Mouse (Mus musculus): Measurements from ENCODE around the gene Phf3.

The Phf3 gene

DNA sequence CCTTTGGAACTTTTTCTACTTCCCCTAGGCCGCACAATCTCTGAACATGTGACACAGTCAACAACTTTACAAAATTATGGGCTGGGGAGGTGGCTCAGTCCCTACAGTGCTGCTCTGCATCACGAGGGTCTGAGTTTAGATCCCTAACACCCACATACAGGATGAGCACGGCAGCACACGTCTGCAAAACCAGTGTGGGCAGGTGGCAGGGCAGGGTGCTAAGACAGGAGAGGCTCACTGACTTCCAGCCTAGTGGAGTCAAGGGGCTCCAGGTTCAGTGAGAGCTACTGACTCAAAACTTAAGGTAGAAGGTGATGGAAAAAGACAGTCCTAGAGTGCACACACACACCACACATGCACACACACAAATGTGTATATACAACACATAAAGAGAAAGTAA is 40.9 kb downstream of the Phf3 start:
- no peak for DNase-seq (ENCODE audit: low spot score in 2 of 2)

DNA sequence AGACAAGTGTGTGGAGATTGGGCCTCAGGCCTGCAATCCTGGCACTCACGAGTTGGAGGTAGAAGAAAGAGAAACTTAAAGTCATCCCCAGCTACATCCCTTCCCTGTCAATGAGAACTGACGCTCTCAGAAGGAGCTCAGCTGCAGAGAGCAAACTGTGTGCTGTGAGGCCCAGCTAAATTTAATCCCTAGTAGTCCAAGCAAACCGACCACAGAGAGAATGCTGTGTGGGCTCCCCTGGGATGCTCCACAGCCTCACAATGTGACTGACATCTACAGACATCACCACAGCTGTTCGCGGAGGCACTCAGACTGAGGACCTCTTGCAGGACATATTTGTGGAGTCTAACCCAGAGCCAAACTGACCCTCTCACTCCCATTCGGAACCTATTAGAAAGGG is 54.3 kb downstream of the Phf3 start:
- no peak for DNase-seq (ENCODE audit: low spot score in 2 of 2)

DNA sequence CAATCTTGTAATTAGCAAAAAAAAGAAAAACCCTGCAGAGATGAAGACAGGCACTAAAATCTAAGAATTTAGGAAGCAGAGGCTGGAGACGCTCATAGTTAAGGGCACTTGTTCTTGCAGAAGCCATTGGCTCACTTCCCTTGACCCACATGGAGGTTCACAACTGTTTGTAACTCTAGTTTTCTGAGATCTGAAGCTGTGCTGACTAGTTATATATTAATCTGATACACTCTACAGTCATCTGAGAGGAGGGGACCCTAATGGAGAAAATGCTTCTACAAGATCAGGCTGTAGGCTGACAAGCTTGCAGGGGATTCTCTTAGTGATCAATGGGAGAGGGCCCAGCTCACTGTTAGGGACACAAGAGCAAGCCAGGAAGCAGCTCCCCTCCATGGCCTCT is 58.1 kb downstream of the Phf3 start:
- no peak for DNase-seq (ENCODE audit: low spot score in 2 of 2)

DNA sequence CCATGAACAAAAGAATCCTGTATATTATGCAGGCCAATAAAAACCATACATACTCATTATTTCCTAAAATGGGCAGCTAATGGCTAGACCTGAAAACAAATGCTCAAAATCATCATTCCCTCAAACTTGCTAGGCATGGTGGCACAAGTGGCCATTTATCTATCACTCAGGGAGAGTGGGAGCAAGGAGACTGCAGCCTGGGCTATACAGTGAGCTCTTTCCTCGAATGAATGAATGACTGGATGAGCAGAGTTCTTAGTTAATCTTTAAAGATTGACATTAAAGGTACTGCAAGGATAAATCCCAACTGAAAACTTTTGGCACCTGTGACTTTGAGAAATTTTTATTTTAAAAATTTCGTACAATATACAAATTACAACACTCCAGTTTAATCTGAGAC is 58.7 kb downstream of the Phf3 start:
- no peak for DNase-seq (ENCODE audit: low spot score in 2 of 2)

DNA sequence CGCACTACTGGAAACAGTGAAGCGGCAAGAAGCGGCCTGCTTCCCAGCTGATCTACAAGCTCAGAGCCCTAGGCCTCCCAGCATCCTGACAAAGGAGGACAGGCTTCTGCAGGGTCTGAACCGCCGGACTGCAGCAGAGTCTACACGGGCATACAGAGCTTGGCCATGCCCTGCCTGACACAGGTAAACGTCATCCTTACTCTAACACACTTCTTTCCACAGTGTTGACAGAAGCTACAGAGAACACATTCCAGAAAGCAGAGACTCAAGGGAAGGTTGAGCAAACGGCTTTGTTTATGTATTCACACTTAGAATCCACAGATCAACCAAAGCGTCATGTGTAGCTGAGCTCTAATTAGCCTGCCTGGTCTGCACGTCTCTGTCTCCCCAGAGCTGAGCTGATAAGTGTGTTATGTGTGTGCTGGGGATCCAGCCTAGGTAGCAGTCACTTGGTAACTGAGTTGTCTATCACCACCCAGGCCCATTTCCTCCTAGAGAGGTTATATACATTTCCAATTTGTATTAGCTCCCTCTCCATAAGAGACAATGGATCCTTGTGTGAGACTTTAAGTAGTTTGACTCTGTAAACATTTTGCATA is 65.5 kb downstream of the Phf3 start:
- no peak for DNase-seq (ENCODE audit: low spot score in 2 of 2)

DNA sequence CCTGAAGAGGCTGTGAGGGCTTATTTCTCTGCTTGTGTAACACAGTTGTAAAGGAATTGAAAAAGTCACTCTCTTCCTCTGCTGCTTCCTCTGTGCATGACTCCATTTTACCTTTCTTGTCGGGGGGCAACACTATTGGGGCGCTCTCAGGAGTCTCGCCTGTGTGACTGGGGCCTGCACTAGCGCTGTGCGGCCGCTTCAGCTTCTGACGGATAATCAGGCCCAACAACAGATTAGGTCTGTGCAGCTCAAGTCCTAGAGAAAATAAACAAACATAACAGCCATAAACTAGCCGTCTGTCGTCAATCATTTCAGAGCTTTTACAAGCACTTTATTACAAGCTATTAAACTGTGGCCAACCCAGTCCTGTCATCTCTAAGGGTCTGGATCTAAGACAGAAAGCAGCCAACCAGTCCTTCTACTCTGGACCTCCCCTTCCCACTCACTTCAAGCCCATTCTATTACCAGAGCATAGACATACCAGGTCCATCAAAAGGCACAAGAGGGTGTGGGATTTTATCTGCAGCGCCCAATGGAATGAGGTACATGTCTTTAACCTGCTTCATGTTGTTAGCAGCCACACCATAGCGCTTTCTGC is 67.9 kb downstream of the Phf3 start:
- DNase-seq (ENCODE audit: low spot score in 2 of 2): no peak

DNA sequence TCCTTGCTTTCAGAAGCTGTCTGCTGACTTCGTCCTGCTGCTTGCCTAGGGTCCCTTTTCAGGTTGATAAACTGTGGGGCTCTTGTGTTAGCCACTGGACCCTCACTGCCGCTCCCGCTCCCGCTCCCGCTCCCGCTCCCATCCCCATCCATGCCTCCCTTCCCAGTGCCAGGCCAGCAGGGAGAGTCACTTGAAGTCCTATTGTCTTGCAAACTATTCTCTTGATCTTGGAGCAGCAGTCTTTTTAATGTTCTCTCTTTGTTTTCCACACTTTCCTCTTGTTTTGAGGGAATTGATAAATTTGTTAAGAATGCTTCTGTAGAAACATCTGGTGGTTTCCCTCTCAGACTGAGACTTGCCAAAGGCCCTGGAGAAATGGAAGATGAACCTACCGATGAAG is 68.8 kb downstream of the Phf3 start:
- no peak for DNase-seq (ENCODE audit: low spot score in 2 of 2)

DNA sequence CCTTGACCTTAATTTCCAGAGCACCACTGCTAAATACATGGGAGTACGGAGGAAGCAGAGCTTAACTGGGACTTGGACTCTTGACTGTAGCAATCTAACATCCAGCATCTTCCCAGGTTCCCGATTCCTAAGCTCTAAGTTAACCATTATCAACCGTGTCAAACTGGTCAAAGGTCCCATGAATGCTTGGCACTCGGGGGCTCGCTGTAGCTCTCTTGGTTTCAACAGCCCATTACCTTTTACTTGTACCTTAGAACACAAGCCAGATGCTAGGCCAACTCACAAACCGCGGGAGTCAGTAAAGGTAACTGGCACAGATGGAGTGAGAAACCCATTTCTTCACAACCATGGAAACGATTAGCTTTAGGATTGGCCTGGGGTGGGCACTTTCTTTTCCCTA is 71.8 kb downstream of the Phf3 start:
- DNase-seq (ENCODE audit: low spot score in 2 of 2): no peak

DNA sequence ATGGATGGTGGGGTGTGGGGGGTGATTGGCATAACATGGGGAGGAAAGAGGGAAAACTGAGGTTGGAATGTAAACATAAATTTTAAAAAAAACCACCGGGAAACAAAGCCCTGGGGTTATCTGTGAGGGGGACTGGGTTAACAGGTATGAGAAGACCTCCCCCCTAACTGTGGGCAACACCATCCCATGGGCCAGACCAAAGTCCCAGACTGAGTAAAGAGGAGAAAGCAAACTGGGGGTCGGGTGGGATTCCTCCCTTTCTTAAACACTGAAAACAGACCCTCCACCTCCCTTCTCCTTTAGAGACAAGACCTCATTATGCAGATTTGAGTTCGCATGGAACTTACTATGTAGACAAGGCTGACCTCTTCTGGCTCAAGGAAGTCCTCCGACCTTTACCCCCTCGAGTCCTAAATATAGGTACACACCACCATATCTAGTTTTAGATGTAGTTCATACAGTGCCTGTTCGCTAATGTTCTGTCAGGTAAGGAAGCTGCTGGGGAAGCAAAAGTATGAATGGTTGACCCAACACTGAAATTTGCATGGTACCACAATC is 74.4 kb downstream of the Phf3 start:
- no peak for DNase-seq (ENCODE audit: low spot score in 2 of 2)

DNA sequence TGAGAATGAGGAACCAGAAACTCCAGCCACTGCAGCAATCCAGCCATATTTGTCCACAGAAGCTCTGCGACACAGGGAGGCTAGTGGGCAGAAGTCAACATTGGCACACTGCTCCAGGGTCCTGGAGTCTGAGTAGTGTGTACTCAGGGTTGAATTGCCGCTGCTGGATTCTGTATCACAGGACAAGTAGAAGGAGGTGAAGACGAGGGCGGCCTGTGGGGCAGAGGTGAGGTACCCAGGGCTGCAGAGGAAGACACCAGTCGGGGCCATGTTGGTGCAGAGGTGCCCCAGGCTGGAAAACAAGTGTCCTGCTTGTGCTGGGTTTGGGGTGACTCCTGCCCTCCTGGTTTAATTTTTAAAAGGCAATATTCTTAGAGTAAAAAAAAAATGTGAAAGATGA is 79.1 kb downstream of the Phf3 start:
- no peak for DNase-seq (ENCODE audit: low spot score in 2 of 2)

DNA sequence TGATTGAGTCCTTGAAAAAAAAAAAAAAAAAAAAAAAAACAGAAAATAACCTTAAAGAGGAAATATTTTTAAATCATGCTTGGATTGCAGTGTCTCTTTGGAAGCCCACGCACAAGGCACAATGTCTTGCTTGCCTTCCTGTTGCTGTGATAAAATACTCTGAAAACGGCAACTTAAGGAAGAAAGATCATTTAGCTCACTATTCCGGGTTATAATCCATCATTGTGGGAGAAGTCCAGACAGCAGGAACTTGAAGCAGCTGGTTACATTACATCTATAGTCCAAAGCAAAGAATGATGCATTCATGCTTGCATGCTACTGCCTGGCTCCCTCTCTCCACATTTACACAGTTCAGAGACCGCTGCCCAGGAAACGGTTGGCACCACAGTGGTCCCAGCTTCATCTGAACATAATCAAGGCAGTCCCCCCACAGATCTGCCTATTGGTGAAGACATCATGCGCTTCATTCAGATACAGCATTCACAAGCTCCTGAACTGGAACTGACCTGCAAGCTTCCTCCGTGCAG is 80.3 kb downstream of the Phf3 start:
- DNase-seq (ENCODE audit: low spot score in 2 of 2): no peak

DNA sequence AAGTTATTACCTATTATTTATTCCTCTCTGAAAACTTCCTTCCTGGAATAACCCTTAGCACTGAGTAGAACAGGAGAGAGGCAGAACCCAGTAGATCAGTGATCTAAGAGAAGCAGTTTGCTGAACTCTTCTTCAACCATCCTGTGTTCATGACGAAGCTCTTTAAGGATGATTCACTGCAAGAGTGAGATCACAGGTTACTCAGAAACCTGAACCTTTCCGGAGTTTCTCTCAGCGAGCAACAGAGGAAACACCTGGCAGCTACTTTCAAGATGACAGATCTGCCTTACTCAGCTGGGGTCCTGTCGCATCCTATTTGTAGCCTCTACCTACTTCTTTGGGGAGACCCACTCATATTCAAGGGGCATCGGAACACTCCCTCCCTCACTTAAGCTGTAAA is 80.8 kb downstream of the Phf3 start:
- DNase-seq (ENCODE audit: low spot score in 2 of 2): no peak

DNA sequence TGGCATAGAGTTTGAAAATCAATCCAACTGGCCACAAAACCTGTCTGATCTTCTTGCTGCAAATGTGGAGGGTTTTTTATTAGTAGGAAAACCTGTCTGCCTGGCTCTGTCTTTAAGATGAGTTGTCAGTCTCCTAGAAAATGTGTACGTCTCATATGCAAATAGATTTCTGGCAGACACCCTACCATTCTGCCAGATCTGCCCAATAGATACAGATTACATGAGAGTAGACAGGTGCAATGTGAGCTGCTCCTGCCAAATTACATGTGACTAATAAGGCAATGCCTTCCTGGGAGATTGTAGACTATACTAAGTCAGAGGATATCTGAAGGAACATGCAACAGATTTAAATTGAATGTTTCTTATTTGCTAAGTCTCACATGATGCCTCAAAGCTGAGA is 83.5 kb downstream of the Phf3 start:
- DNase-seq (ENCODE audit: low spot score in 2 of 2): no peak

DNA sequence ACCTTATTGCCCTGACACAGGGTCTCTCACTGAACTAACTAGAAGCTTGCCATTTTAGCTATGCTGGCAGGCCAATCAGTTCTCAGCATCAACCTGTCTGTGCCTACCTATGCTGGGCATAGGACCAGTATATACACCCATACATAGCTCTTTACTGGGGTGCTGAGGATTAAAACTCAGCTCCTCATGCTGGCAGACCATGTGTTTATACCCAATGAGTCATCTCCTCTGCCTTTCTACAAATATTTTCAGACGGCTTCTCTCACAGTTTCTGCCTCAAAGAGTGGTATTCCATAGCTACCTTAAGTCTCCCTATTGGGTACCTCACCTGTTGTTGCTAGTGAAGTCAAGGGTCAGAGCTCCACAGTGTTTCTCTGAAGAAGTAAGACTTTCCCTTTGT is 84.0 kb downstream of the Phf3 start:
- no peak for DNase-seq (ENCODE audit: low spot score in 2 of 2)

DNA sequence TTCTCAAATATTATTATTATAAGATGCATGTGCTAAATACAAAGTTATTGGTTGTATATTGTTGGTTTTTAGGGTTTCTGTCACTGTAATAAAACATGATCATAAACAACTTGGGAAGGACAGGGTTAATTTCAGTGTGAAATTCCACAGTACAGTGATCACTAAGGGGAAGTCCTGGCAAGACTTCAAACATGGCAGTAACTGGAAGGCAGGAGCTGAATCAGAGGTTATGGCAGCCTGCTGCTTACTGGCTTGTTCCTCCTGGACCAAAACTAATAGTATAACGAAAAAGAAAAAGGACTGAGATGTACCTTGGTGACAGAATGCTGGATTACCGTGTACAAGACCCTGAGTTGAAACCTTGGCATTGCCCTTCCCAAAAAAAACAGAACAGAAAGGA is 84.7 kb downstream of the Phf3 start:
- no peak for DNase-seq (ENCODE audit: low spot score in 2 of 2)

DNA sequence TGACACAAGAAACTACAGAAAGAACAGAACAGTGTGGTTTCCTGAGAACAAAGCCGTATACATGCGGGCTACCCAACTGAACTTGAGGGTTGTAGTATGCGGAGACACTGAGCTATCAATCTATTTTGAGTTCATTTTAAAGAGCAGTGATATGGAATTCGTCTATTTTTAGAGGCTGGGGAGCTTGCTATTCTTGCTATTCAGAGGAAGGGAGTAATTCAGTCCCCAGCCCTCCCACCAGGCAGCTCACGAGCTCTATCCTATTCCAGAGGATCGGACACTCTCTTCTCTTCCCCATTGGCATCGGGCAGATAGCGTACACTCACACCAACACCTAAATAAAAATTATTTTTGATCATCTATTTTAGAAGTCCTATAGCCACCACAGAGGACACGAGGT is 87.1 kb downstream of the Phf3 start:
- DNase-seq (ENCODE audit: low spot score in 2 of 2): no peak

DNA sequence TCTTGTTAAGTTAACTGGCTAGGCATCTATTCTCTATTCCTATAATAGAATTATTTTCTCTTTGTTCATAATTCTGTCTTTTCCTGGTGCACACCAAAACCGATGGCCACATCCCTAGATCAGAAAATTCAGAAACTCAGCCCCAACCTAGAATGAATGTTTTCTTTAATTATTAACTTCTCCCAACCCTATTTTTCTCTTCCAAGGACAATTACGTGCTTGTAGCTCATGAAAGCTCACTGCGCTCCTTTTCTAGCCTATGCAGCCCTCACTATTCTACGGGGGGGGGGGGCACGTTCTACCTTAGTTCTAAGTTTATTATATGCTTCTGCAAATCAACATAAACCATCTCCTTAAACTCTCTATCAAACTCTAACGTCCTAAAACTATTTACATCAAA is 90.0 kb downstream of the Phf3 start:
- no peak for DNase-seq (ENCODE audit: low spot score in 2 of 2)

DNA sequence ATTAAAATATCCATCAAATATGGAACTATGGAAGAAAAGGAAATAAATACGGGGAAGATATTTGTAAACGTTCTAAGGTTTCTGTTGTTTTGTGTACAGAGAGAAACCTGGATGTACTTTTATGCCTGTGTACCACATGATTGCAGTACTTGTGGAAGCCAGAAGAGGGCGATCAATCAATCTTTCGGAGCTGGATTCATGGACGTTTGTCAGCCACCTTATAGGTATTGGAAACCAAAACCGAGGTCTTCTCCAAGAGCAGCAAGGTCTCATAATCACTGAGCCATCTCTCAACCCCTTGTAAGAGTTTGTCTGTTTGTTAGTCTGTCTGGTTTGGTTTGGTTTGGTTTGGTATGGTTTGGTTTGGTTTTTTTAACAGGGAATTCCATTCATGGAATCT is 93.4 kb downstream of the Phf3 start:
- DNase-seq (ENCODE audit: low spot score in 2 of 2): no peak

DNA sequence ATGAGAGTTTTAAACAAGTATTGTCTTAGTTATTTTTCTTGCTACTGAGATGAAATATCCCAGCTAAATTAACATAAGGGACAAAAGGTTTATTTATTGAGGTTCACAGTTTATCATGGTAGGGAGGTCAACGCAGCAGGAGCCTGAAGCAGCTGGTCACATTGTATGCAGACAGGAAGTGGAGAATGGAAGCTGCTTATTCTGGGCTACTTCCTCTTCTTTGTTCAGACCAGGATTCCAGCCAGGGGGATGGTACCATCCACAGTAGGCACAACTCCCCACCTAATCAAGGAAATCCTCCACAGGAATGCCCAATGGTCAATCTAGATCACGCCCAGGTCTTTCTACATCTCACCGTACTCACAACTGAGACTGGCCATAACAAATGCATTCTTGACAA is 94.2 kb downstream of the Phf3 start:
- DNase-seq (ENCODE audit: low spot score in 2 of 2): no peak

DNA sequence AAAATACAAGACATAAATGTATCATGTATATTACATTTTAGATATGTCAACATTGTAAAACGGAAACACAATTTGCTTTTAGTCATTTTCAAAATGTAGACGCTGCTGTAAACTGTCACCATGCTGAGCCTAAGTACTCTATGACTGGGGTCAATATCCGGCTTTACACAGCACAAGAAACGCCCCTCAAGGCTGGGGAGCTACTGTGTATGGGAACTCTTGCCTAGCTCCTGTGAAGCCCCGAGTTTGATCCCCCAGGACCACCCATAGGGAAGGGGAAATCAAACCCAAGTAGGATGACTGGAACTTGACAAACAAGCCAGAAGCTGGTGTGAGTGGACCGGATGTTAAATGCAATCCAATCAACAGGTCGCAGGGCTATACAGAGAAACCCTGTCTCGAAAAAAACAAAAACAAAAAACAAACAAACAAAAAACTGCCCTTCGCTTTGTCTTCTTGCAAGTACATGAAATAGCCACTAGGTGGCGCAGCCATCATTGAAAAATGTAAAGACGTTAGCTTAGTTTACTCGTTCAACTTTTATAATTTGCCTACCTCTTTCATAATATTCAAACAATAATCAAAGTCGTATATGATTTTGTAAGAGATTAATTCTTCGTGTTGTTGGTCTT is 95.2 kb downstream of the Phf3 start:
- no peak for DNase-seq (ENCODE audit: low spot score in 2 of 2)

DNA sequence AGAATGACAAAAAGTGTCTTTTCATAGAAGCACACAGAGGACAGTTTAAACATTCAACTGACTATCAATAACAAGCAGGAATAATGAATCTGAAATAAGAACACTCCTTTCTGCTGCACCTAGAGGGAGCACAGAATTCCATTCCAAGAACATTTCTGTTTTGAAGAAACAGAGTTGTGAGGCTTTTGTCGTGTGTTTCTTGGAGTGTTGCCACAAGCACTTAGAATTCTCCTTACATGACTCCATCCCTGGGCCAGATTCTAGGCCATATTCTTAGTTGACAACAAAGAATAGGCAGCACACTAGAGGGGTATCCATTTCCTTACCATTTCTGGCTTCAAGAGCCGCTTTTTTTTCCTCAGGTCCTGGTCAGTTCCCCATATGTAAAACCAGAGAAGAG is 97.5 kb downstream of the Phf3 start:
- no peak for DNase-seq (ENCODE audit: low spot score in 2 of 2)

DNA sequence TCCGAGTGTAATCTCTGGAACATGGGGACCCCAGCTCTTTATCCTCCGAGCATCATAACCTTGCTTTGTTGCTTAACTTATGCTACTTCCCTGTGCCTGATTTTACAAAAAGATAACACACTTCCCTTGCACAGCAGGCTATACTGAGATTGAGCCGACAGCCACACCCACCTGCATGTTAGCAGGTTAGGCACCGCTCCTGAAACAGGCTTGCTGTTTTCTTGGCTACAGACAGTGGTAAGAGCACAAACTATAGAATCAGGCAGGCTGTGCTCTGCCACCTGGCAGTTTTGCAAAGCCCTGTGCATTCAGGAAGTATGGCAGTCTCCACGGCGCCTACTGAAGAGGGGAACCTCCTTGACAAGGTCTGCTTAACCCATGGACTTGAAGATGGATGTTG is 100.1 kb downstream of the Phf3 start:
- no peak for DNase-seq (ENCODE audit: low spot score in 2 of 2)

DNA sequence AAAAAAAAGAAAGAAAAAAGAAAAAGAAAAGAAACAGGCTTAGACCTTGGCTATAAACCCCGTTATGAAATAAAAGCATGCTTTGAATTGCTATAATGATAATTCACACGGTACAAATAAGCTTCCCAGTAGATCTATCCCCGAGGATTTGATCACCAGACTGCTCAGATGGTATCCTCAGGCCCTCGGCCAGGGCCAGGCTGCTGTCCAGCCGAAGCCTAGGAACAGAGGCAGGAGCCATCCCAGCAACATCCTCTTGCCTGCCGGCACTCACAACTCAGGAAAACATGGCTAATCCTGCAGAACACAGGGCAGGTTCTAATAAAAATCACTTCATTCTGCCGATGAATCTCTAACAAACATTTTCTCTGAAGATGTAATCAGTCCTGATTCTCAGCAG is 100.9 kb downstream of the Phf3 start:
- no peak for DNase-seq (ENCODE audit: low spot score in 2 of 2)
